Mouse (Mus musculus) thymus, adult 2 months (tissue): ENCODE measurements around the gene Cux2.

ENCODE experiments used
- CTCF ChIP-seq: fragments of 200-500 bp; IDR thresholded peaks from 2 replicates; pipeline ENCODE4 v1.5.1; 2012; ENCODE audit warnings: mild to moderate bottlenecking, control low read depth, low read length, moderate library complexity, borderline replicate concordance; ENCODE audit not compliant: control insufficient read depth, poor library complexity, insufficient read depth; ENCODE audit errors: extremely low read depth
- POLR2A ChIP-seq: fragments of 200-500 bp; IDR thresholded peaks from 2 replicates; pipeline ENCODE4 v1.6.1; 2012; ENCODE audit warnings: mild to moderate bottlenecking, low read length, control low read depth, moderate library complexity; ENCODE audit not compliant: control insufficient read depth, poor library complexity, insufficient read depth; ENCODE audit errors: extremely low read depth

- TF ChIP-seq CTCF (no peak), POLR2A (no peak)
These were observed 224.3 kb downstream of the Cux2 start for GRCm38 (mm10) chr5:121825606-121826005.
